Mouse (Mus musculus): ENCODE measurements at regions not wholly inside any gene's neighbourhood (a gene's known extent, or its start where the extent isn't known, plus 50 kb on each side); places are given as distances from the start of the nearest gene placed in this dataset.

- TF ChIP-seq CTCF (conservative IDR thresholded peaks at IDR 0.05; ENCODE audit: low read length) = no peak
- TF ChIP-seq POU5F1 (IDR thresholded peaks at IDR 0.05; ENCODE audit: borderline replicate concordance, low read length) = no peak
- TF ChIP-seq NANOG (IDR thresholded peaks at IDR 0.05; ENCODE audit: borderline replicate concordance, low read length) = no peak
Observed at GRCm38 (mm10) chr2:105552092-105552491, 116.6 kb upstream of the Pax6 start.

All from E14TG2a.4 (cell line).